Mouse (Mus musculus): Measurements from ENCODE around the gene Git2. TPM values are rescaled to one million over a fixed set of nuclear protein-coding genes. Genes with fewer than 3 reads are reported as not detected.

Git2 gene
- total and polyA plus RNA-seq, 3 experiments = 24.0 to 71.7 (median 64.9) TPM

- peaks cover 0 to 2% of the 10 kb centered on the region in 2 experiments; a peak in 2 of 4 replicates for H3K36me3 ChIP-seq (ENCODE audit: control insufficient read depth in 1 of 2, insufficient read depth in 2 of 2, low read length in 2 of 2)
- no peaks in the 10 kb centered on the region for H3K9me3 ChIP-seq (replicated peaks; ENCODE audit: insufficient read depth, low read length)
- H3K27me3 ChIP-seq (ENCODE audit: control insufficient read depth in 1 of 2, insufficient read depth in 2 of 2, low read length in 2 of 2) = no peaks in the 10 kb centered on the region
- H3K4me3 ChIP-seq (ENCODE audit: control insufficient read depth in 1 of 2, insufficient read depth in 1 of 2, low read depth in 2 of 2, low read length in 2 of 2) = no peak overlapping the region
- H3K79me2 ChIP-seq (ENCODE audit: control insufficient read depth, insufficient read depth, low read length, poor library complexity) = peaks cover 13% of the 10 kb centered on the region
- H3K27ac ChIP-seq (ENCODE audit: control insufficient read depth, low read depth, low read length) = no peak overlapping the region
- no peak overlapping the region for H3K9ac ChIP-seq (ENCODE audit: control insufficient read depth, low read depth, low read length, poor library complexity, severe bottlenecking)
- no peak for DNase-seq (ENCODE audit: low read depth, low spot score)
- TF ChIP-seq CHD2 (IDR thresholded peaks at IDR 0.05; ENCODE audit: low read length) (no peak), MAZ (IDR thresholded peaks at IDR 0.05; ENCODE audit: low read depth, low read length) (no peak), MYB (IDR thresholded peaks at IDR 0.05; ENCODE audit: low read depth, low read length) (no peak), ZC3H11A (IDR thresholded peaks at IDR 0.05; ENCODE audit: low read depth, low read length) (no peak), ZNF384 (IDR thresholded peaks at IDR 0.05; ENCODE audit: low read depth, low read length) (no peak), GABPA (IDR thresholded peaks at IDR 0.05; ENCODE audit: low read depth, low read length) (no peak)
- peaks cover 0 to 5% of the 10 kb centered on the region in 2 experiments; a peak in 1 of 4 replicates for H3K4me1 ChIP-seq (ENCODE audit: control insufficient read depth in 1 of 2, insufficient read depth in 2 of 2, low read length in 2 of 2)
Measured at GRCm38 (mm10) chr5:114809826-114810225, 34.5 kb upstream of the Git2 start.

GRCm38 (mm10) chr5:114809181-114809756, 34.0 kb upstream of the Git2 start:
- Histone ChIP-seq H3K27me3 (ENCODE audit: control insufficient read depth in 1 of 2, insufficient read depth in 2 of 2, low read length in 2 of 2) (no peaks in the 10 kb centered on the region), H3K9me3 (replicated peaks; ENCODE audit: insufficient read depth, low read length) (no peaks in the 10 kb centered on the region), H3K36me3 (ENCODE audit: control insufficient read depth in 1 of 2, insufficient read depth in 2 of 2, low read length in 2 of 2) (peaks cover 0 to 5% of the 10 kb centered on the region in 2 experiments; a peak in 2 of 4 replicates), H3K9ac (ENCODE audit: control insufficient read depth, low read depth, low read length, poor library complexity, severe bottlenecking) (no peak overlapping the region), H3K4me1 (ENCODE audit: control insufficient read depth in 1 of 2, insufficient read depth in 2 of 2, low read length in 2 of 2) (peaks cover 0 to 5% of the 10 kb centered on the region in 2 experiments; a peak in 1 of 4 replicates), H3K4me3 (ENCODE audit: control insufficient read depth in 1 of 2, insufficient read depth in 1 of 2, low read depth in 2 of 2, low read length in 2 of 2) (no peak overlapping the region), H3K27ac (ENCODE audit: control insufficient read depth, low read depth, low read length) (no peak overlapping the region), H3K79me2 (ENCODE audit: control insufficient read depth, insufficient read depth, low read length, poor library complexity) (peaks cover 13% of the 10 kb centered on the region)
- TF ChIP-seq ZKSCAN1 (IDR thresholded peaks at IDR 0.05; ENCODE audit: low read depth, low read length) = no peak
- TF ChIP-seq RAD21 (IDR thresholded peaks at IDR 0.05; ENCODE audit: low read depth, low read length) = no peak
- TF ChIP-seq TBP (IDR thresholded peaks at IDR 0.05; ENCODE audit: low read depth, low read length) = no peak
- no peak for TF ChIP-seq BHLHE40 (IDR thresholded peaks at IDR 0.05; ENCODE audit: borderline replicate concordance, low read depth, low read length)
- TF ChIP-seq CHD2 (IDR thresholded peaks at IDR 0.05; ENCODE audit: low read length) = no peak
- no peak for TF ChIP-seq MAFK (IDR thresholded peaks at IDR 0.05; ENCODE audit: borderline replicate concordance, low read depth, low read length)
- no peak for TF ChIP-seq USF2 (IDR thresholded peaks at IDR 0.05; ENCODE audit: borderline replicate concordance in 1 of 2, insufficient read depth in 1 of 2, low read depth in 1 of 2, low read length in 2 of 2)
- no peak for TF ChIP-seq POLR2AphosphoS5 (IDR thresholded peaks at IDR 0.05; ENCODE audit: borderline replicate concordance, low read depth, low read length)
- TF ChIP-seq SMC3 (IDR thresholded peaks at IDR 0.05; ENCODE audit: low read depth, low read length) = no peak
- TF ChIP-seq ZNF384 (IDR thresholded peaks at IDR 0.05; ENCODE audit: low read depth, low read length) = no peak
- no peak for TF ChIP-seq USF1 (IDR thresholded peaks at IDR 0.05; ENCODE audit: low read depth, low read length)
- no peak for DNase-seq (ENCODE audit: low read depth, low spot score)
